Mouse (Mus musculus) liver, embryonic 14.5 days (tissue): ENCODE measurements around the gene Gm21954. TPM values are rescaled to one million over a fixed set of nuclear protein-coding genes. Genes with fewer than 3 reads are reported as not detected.

Source experiments
- ATAC-seq: fragments of 200-750 bp; cut with Nextera tagmentation; 2 replicates; pipeline ENCODE4 v1.8.0; 2017; ENCODE audit warnings: moderate number of reproducible peaks, mild to moderate bottlenecking, moderate library complexity; ENCODE audit not compliant: insufficient read depth
- DNase-seq, 3 experiments: peaks; one replicate each; pipeline ENCODE4 v3.0.0-alpha.2; 2012 to 2013; ENCODE audit warnings: low read depth in 3 of 3, low spot score in 3 of 3
- H3K27ac ChIP-seq: fragments of 300-500 bp; sonication (generic); 2 replicates; pipeline ENCODE4 v1.5.1; 2014; ENCODE audit warnings: moderate library complexity, mild to moderate bottlenecking, control low read depth, inconsistent platforms
- H3K27me3 ChIP-seq: fragments of 300-500 bp; sonication (generic); 2 replicates; pipeline ENCODE4 v1.6.1; 2014; ENCODE audit warnings: mild to moderate bottlenecking, low read length, moderate library complexity; ENCODE audit not compliant: control insufficient read depth, insufficient read depth
- H3K36me3 ChIP-seq: fragments of 300-500 bp; sonication (generic); replicated peaks from 2 replicates; pipeline ENCODE4 v1.6.1; 2014; ENCODE audit warnings: low read depth; ENCODE audit not compliant: control insufficient read depth, insufficient read depth
- H3K4me1 ChIP-seq, 2 experiments: fragments of 200-500 bp in 1 of 2; fragments of 300-500 bp in 1 of 2; sonication (generic) in 1 of 2; replicated peaks; 2 replicates each; pipeline ENCODE4 v1.6.1; 2012 to 2014; ENCODE audit warnings: antibody characterized with exemption in 1 of 2, inconsistent platforms in 1 of 2, low read length in 1 of 2; ENCODE audit not compliant: control insufficient read depth in 2 of 2, insufficient read depth in 2 of 2
- H3K4me2 ChIP-seq: fragments of 300-500 bp; sonication (generic); 2 replicates; pipeline ENCODE4 v1.6.1; 2014; ENCODE audit warnings: low read depth, mild to moderate bottlenecking, control low read depth, moderate library complexity
- H3K4me3 ChIP-seq, 2 experiments: fragments of 200-500 bp in 1 of 2; fragments of 300-500 bp in 1 of 2; sonication (generic) in 1 of 2; 2 replicates each; pipeline ENCODE4 v1.5.1; 2012 to 2014; ENCODE audit warnings: low read depth in 2 of 2, low read length in 2 of 2, mild to moderate bottlenecking in 2 of 2, control low read depth in 1 of 2, inconsistent platforms in 1 of 2, moderate library complexity in 1 of 2; ENCODE audit not compliant: insufficient read depth in 1 of 2
- H3K9ac ChIP-seq: fragments of 300-500 bp; sonication (generic); replicated peaks from 2 replicates; pipeline ENCODE4 v1.6.1; 2014; ENCODE audit warnings: mild to moderate bottlenecking, control low read depth, moderate library complexity
- H3K9me3 ChIP-seq: fragments of 300-500 bp; sonication (generic); 2 replicates; pipeline ENCODE4 v1.6.1; 2016; ENCODE audit warnings: low read length, mixed read lengths; ENCODE audit not compliant: control insufficient read depth
- CTCF ChIP-seq: IDR thresholded peaks from 2 replicates; pipeline ENCODE4 v1.5.1; 2016; ENCODE audit warnings: antibody characterized with exemption, low read depth, control low read depth
- EP300 ChIP-seq: IDR thresholded peaks from 2 replicates; pipeline ENCODE4 v1.6.1; 2016; ENCODE audit warnings: antibody characterized with exemption, low read depth
- WGBS: fragments of 180-500 bp; shearing (Covaris S2); extraction: QIAGEN DNeasy Blood & Tissue Kit; methylation state at CpG from one replicate; pipeline ENCODE4 v1.1.7; 2014; ENCODE audit not compliant: insufficient replicate concordance; 5-methylcytosine and 5-hydroxymethylcytosine counted together
- polyA plus RNA-seq, 2 experiments: library from polyadenylated mRNA; depleted of rRNA in 1 of 2; stranded (reverse) in 1 of 2; unstranded in 1 of 2; fragments of >200 nt; fragmentation: Nextera tagmentation in 1 of 2; extraction: Ambion mirVana in 1 of 2; gene quantifications; 2 replicates each; pipeline versions ENCODE4 v1.2.1 to v1.2.3; 2012 to 2014

The Gm21954 gene
- polyA plus RNA-seq, 2 experiments, result not detected

GRCm38 (mm10) chr3:55443271-55443670 is 28.7 kb downstream of the Gm21954 start:
- ATAC-seq, result no peak

GRCm38 (mm10) chr3:55442012-55442645 is 29.9 kb downstream of the Gm21954 start:
- 49% methylated on average over 11 of the region's 11 CpGs for WGBS
- no peak for ATAC-seq
- H3K27ac ChIP-seq, result no peak overlapping the region
- H3K9me3 ChIP-seq, result no peaks in the 10 kb centered on the region
- H3K4me3 ChIP-seq, result no peak overlapping the region
- no peak overlapping the region for H3K4me2 ChIP-seq
- DNase-seq, result no peak
- TF ChIP-seq CTCF (no peak), EP300 (no peak)
- H3K4me1 ChIP-seq, result no peaks in the 10 kb centered on the region
- H3K9ac ChIP-seq, result no peak overlapping the region
- no peaks in the 10 kb centered on the region for H3K27me3 ChIP-seq
- no peaks in the 10 kb centered on the region for H3K36me3 ChIP-seq

More at GRCm38 (mm10) chr3:55443271-55443670, 28.7 kb downstream of the Gm21954 start:
- no peak for TF ChIP-seq EP300
- TF ChIP-seq CTCF, result no peak
- Histone ChIP-seq H3K4me3 (no peak overlapping the region), H3K4me1 (no peaks in the 10 kb centered on the region), H3K27me3 (no peaks in the 10 kb centered on the region), H3K9me3 (no peaks in the 10 kb centered on the region), H3K4me2 (no peak overlapping the region), H3K36me3 (no peaks in the 10 kb centered on the region), H3K9ac (no peak overlapping the region), H3K27ac (no peak overlapping the region)
- no peak for DNase-seq
- WGBS, result 61% methylated on average over 8 of the region's 8 CpGs

GRCm38 (mm10) chr3:55440342-55440741 is 31.7 kb downstream of the Gm21954 start:
- Histone ChIP-seq H3K9ac (no peak overlapping the region), H3K36me3 (no peaks in the 10 kb centered on the region), H3K27me3 (no peaks in the 10 kb centered on the region), H3K4me1 (no peaks in the 10 kb centered on the region), H3K9me3 (no peaks in the 10 kb centered on the region), H3K4me3 (no peak overlapping the region), H3K4me2 (no peak overlapping the region), H3K27ac (no peak overlapping the region)
- TF ChIP-seq CTCF (no peak), EP300 (no peak)
- ATAC-seq (no peak), DNase-seq (no peak)
- 50% methylated on average over 8 of the region's 8 CpGs for WGBS

- Histone ChIP-seq H3K27me3 (no peaks in the 10 kb centered on the region), H3K36me3 (no peaks in the 10 kb centered on the region), H3K9ac (no peak overlapping the region), H3K9me3 (no peaks in the 10 kb centered on the region), H3K4me1 (no peaks in the 10 kb centered on the region), H3K4me2 (no peak overlapping the region), H3K27ac (no peak overlapping the region), H3K4me3 (no peak overlapping the region)
- DNase-seq (no peak), ATAC-seq (no peak)
- 33% methylated on average over 7 of the region's 7 CpGs for WGBS
- TF ChIP-seq EP300 (no peak), CTCF (no peak)
Observed at GRCm38 (mm10) chr3:55438824-55439446, 33.1 kb downstream of the Gm21954 start.

- H3K4me2 ChIP-seq, result no peak overlapping the region
- WGBS, result 61% methylated on average over 1 of the region's 1 CpGs
- H3K4me1 ChIP-seq, result no peaks in the 10 kb centered on the region
- H3K36me3 ChIP-seq, result no peaks in the 10 kb centered on the region
- H3K9me3 ChIP-seq, result no peaks in the 10 kb centered on the region
- TF ChIP-seq CTCF (no peak), EP300 (no peak)
- DNase-seq (no peak), ATAC-seq (no peak)
- H3K9ac ChIP-seq, result no peak overlapping the region
- H3K4me3 ChIP-seq, result no peak overlapping the region
- no peak overlapping the region for H3K27ac ChIP-seq
- H3K27me3 ChIP-seq, result no peaks in the 10 kb centered on the region
Observed at GRCm38 (mm10) chr3:55434276-55434675, 37.7 kb downstream of the Gm21954 start.
